Mouse (Mus musculus) CD4-positive helper T cell, adult 2 months (primary cell): ENCODE results near the gene Gm37240.

Experiments used
- DNase-seq: peaks from one replicate; pipeline ENCODE4 v3.0.0-alpha.2; 2012; ENCODE audit warnings: low read depth, missing footprints, low spot score

Gene Gm37240

GRCm38 (mm10) chr3:84709100-84709499 is 1178.2 kb downstream of the Gm37240 start:
- no peak for DNase-seq

- DNase-seq: no peak
Measured at GRCm38 (mm10) chr3:84708469-84708868, 1178.8 kb downstream of the Gm37240 start.

GRCm38 (mm10) chr3:84705224-84705623 is 1182.1 kb downstream of the Gm37240 start:
- peak; percentile 45 for DNase-seq

GRCm38 (mm10) chr3:84703083-84703810 is 1184.1 kb downstream of the Gm37240 start:
- no peak for DNase-seq

- DNase-seq: no peak
Measured at GRCm38 (mm10) chr3:84701964-84702363, 1185.4 kb downstream of the Gm37240 start.

GRCm38 (mm10) chr3:84701509-84701908 is 1185.8 kb downstream of the Gm37240 start:
- no peak for DNase-seq

- no peak for DNase-seq
Measured at GRCm38 (mm10) chr3:84696428-84696917, 1190.8 kb downstream of the Gm37240 start.

GRCm38 (mm10) chr3:84695867-84696361 is 1191.4 kb downstream of the Gm37240 start:
- DNase-seq: no peak

GRCm38 (mm10) chr3:84695418-84695817 is 1191.9 kb downstream of the Gm37240 start:
- DNase-seq: no peak

- DNase-seq: no peak
Measured at GRCm38 (mm10) chr3:84693886-84694285, 1193.4 kb downstream of the Gm37240 start.

- peak; percentile 43 for DNase-seq
Measured at GRCm38 (mm10) chr3:84692647-84693199, 1194.6 kb downstream of the Gm37240 start.

- no peak for DNase-seq
Measured at GRCm38 (mm10) chr3:84690091-84690771, 1197.1 kb downstream of the Gm37240 start.

- DNase-seq: no peak
Measured at GRCm38 (mm10) chr3:84689656-84690055, 1197.7 kb downstream of the Gm37240 start.

- DNase-seq: no peak
Measured at GRCm38 (mm10) chr3:84688176-84688575, 1199.1 kb downstream of the Gm37240 start.

GRCm38 (mm10) chr3:84687488-84687846 is 1199.9 kb downstream of the Gm37240 start:
- DNase-seq: no peak

- DNase-seq: peak; percentile 31
Measured at GRCm38 (mm10) chr3:84686799-84687487, 1200.4 kb downstream of the Gm37240 start.

GRCm38 (mm10) chr3:84686294-84686672 is 1201.0 kb downstream of the Gm37240 start:
- no peak for DNase-seq

GRCm38 (mm10) chr3:84685662-84686293 is 1201.5 kb downstream of the Gm37240 start:
- DNase-seq: no peak

GRCm38 (mm10) chr3:84683788-84684187 is 1203.5 kb downstream of the Gm37240 start:
- no peak for DNase-seq

GRCm38 (mm10) chr3:84681699-84682098 is 1205.6 kb downstream of the Gm37240 start:
- DNase-seq: peak; percentile 86

- peak; percentile 85 for DNase-seq
Measured at GRCm38 (mm10) chr3:84680062-84680461, 1207.3 kb downstream of the Gm37240 start.
